Mouse (Mus musculus): Measurements from ENCODE around the gene Rprm. TPM values are rescaled to one million over a fixed set of nuclear protein-coding genes. Genes with fewer than 3 reads are reported as not detected.

Gene Rprm
- polyA plus RNA-seq, 1 experiment, result 117 TPM

DNA sequence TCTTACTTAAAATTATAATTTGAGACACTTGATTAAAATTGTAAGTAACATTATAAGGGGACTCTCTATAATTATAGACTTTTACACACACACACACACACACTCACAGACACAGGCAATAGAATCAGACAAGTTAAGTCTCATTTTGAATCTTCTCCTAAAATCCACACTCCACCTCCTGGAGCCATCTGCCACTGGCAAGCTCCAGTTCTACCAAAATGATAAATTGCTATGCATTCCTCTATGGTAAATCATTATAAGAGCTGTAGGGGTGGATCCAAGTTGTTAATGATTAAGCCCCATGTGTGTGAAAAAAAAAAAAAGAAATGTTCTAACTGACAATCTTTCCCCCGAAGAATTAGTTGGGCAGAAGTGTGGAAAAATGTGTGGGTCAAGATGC, 13.8 kb downstream of the Rprm start:
- no peak for TF ChIP-seq POLR2A (IDR thresholded peaks at IDR 0.05; ENCODE audit: borderline replicate concordance, extremely low read depth, insufficient read depth, insufficient read length, poor library complexity, severe bottlenecking)
- TF ChIP-seq CTCF (IDR thresholded peaks at IDR 0.05; ENCODE audit: borderline replicate concordance, extremely low read depth, insufficient read depth, insufficient read length), result no peak
- DNase-seq (ENCODE audit: low read depth), result peak; percentile 39

DNA sequence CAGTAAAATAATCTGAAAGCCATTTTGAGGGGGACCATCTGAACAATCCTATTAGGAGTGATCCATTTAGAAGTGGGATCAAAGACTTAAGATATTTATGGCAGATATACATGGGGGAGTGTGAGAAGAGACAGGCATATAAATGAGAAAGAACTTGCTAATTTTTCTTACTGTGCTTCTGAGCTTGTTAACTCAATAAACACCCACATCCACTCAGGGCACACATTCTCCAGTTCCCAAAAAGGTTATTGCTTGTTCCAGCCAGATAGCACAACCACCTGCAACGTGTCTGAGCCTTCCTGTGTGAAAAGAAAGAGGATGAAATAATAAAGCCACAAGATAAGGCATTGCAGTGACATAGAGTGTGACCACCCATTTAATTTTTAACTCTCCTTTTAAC, 22.9 kb downstream of the Rprm start:
- TF ChIP-seq POLR2A (IDR thresholded peaks at IDR 0.05; ENCODE audit: borderline replicate concordance, extremely low read depth, insufficient read depth, insufficient read length, poor library complexity, severe bottlenecking) (no peak), CTCF (IDR thresholded peaks at IDR 0.05; ENCODE audit: borderline replicate concordance, extremely low read depth, insufficient read depth, insufficient read length) (no peak)

DNA sequence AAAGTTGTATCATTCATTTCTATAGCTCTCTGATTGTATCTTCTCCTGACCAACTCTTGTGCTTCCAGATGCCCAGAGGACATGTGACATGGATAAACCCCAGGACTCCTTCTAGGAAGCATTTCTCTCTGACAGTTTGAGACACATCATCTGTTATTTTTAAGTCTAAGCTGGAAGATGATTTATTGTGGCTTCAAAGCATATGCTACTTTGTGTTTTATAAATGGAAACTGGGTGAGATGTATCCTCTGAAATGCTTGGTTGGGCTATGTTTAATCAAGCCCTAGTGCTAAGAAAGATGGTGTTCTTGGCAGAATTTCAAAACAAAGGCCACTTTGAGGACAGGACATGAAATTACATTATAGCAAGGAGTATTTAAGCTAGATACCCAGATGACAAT, 24.3 kb downstream of the Rprm start:
- no peak for TF ChIP-seq CTCF (IDR thresholded peaks at IDR 0.05; ENCODE audit: borderline replicate concordance, extremely low read depth, insufficient read depth, insufficient read length)
- TF ChIP-seq POLR2A (IDR thresholded peaks at IDR 0.05; ENCODE audit: borderline replicate concordance, extremely low read depth, insufficient read depth, insufficient read length, poor library complexity, severe bottlenecking), result no peak
- DNase-seq (ENCODE audit: low read depth), result no peak

More for the DNA sequence above, 22.9 kb downstream of the Rprm start:
- no peak for DNase-seq (ENCODE audit: low read depth)
